Comparison of ENCODE assay signal across 9 mouse cellular contexts in the genomic region with DNA sequence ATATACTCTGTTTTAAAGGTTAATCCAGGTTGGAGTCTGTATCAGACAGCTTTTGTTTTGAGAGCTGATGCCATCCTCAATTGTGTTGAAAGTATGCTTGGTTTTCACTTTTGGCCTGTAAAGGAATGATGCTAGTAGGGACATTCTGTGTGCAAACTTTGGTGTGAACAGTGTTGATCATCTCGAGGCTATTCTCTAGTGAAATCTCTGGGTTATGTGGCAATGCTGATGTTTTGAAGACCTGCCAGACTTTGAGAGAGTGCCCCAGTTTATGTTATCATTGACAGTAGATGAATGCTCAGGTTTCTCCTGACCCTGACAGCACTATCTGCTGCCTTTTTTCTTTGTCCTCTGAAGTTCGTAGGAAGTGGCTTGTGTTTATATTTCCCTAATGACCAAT. TPM values are rescaled to one million over a fixed set of nuclear protein-coding genes. Genes with fewer than 3 reads are reported as not detected.
DNase-seq lines count a peak whose midpoint lies in the region; ATAC-seq and TF ChIP-seq lines count a peak whose summit lies in the region.
"Had no signal": no experiment of that assay in that cellular context is flagged by ENCODE, and none has a peak within 500 bp of the region (broad histone marks: within the 10 kb centered on the region; RNA-seq: fewer than 3 reads in every experiment).

No protein-coding gene starts in this region.

- ATAC-seq in forebrain, embryonic 16.5 days = no peak
- ATAC-seq in liver, embryonic 16.5 days (ENCODE audit: low read depth) = no peak

- no peak overlapping the region for H3K27ac ChIP-seq in heart, adult 2 months
- no peak overlapping the region for H3K27ac ChIP-seq in forebrain, embryonic 16.5 days (ENCODE audit: low read length)
- H3K27ac ChIP-seq in liver, embryonic 16.5 days (ENCODE audit: low read length) = no peak overlapping the region

- H3K79me2 ChIP-seq in heart, adult 2 months (replicated peaks; ENCODE audit: control insufficient read depth, insufficient read depth, low read length) = 0 out of 2 replicates have a peak, but pooled peaks cover 3% of the 10 kb centered on the region

- H3K27me3 ChIP-seq in heart, adult 2 months (ENCODE audit: control insufficient read depth, insufficient read depth, low read length) = no peaks in the 10 kb centered on the region
- no peaks in the 10 kb centered on the region for H3K27me3 ChIP-seq in E14TG2a.4 (ENCODE audit: insufficient read depth, low read length)
- H3K27me3 ChIP-seq in forebrain, embryonic 16.5 days (replicated peaks; ENCODE audit: control insufficient read depth, insufficient read depth, low read length) = no peaks in the 10 kb centered on the region
- H3K27me3 ChIP-seq in liver, embryonic 16.5 days (ENCODE audit: control insufficient read depth, insufficient read depth, low read depth, low read length) = no peaks in the 10 kb centered on the region

- no peak overlapping the region for H3K9ac ChIP-seq in heart, adult 2 months (ENCODE audit: low read depth, low read length)
- H3K9ac ChIP-seq in forebrain, embryonic 16.5 days (replicated peaks; ENCODE audit: low read depth, low read length) = no peak overlapping the region
- H3K9ac ChIP-seq in liver, embryonic 16.5 days (ENCODE audit: low read depth, low read length) = no peak overlapping the region

- peaks cover 3% of the 10 kb centered on the region; the same call in 1 of the 2 replicates for H3K4me1 ChIP-seq in heart, adult 2 months (ENCODE audit: control insufficient read depth, insufficient read depth, low read length)
- H3K4me1 ChIP-seq in E14TG2a.4 (replicated peaks; ENCODE audit: low read depth, low read length) = peaks cover 53% of the 10 kb centered on the region
- peaks cover 17% of the 10 kb centered on the region for H3K4me1 ChIP-seq in forebrain, embryonic 16.5 days (replicated peaks; ENCODE audit: control insufficient read depth, insufficient read depth, low read length)
- H3K4me1 ChIP-seq in liver, embryonic 16.5 days (ENCODE audit: control insufficient read depth, low read depth, low read length) = peaks cover 45% of the 10 kb centered on the region

- no peak for TF ChIP-seq POLR2A in heart, adult 2 months (IDR thresholded peaks at IDR 0.05; ENCODE audit: insufficient read depth, low read depth, low read length)

- no peak for TF ChIP-seq EP300 in heart, adult 2 months (IDR thresholded peaks at IDR 0.05; ENCODE audit: insufficient read depth, low read depth, low read length)

- intact Hi-C loops in heart, adult 2 months (cut with DNase I) = loop anchor here (2.0 kb wide), 1 partner anchor 88 kb away; the partner anchor contains the start of genes Aldh6a1 and Lin52

- peak overlapping the region; percentile 93 for H3K4me2 ChIP-seq in forebrain, embryonic 16.5 days (ENCODE audit: low read length)
- peak overlapping the region; percentile 79 for H3K4me2 ChIP-seq in liver, embryonic 16.5 days (ENCODE audit: low read depth, low read length)

- H3K4me3 ChIP-seq in heart, adult 2 months = peak overlapping the region; percentile 94; the same call in 1 of the 2 replicates
- H3K4me3 ChIP-seq in E14TG2a.4 (replicated peaks; ENCODE audit: low read length) = peak overlapping the region; percentile 100
- no peak overlapping the region for H3K4me3 ChIP-seq in forebrain, embryonic 16.5 days (replicated peaks; ENCODE audit: low read length)
- H3K4me3 ChIP-seq in liver, embryonic 16.5 days (ENCODE audit: low read depth, low read length) = peak overlapping the region; percentile 85

- no peaks in the 10 kb centered on the region for H3K36me3 ChIP-seq in heart, adult 2 months (ENCODE audit: control insufficient read depth, insufficient read depth, low read length)
- peaks cover 8% of the 10 kb centered on the region; the same call in 1 of the 2 replicates for H3K36me3 ChIP-seq in E14TG2a.4 (ENCODE audit: insufficient read depth, low read length)
- H3K36me3 ChIP-seq in forebrain, embryonic 16.5 days (ENCODE audit: control insufficient read depth, insufficient read depth) = peaks cover 8% of the 10 kb centered on the region
- peaks cover under 1% of the 10 kb centered on the region; the same call in 1 of the 2 replicates for H3K36me3 ChIP-seq in liver, embryonic 16.5 days (ENCODE audit: control insufficient read depth, insufficient read depth)

- WGBS in heart, adult 2 months = 22% methylated on average over 2 of the region's 2 CpGs
- WGBS in forebrain, embryonic 16.5 days = 76% methylated on average over 2 of the region's 2 CpGs
- 24% methylated on average over 2 of the region's 2 CpGs for WGBS in liver, embryonic 16.5 days (ENCODE audit: insufficient replicate concordance)

- TF ChIP-seq CTCF in heart, adult 2 months (IDR thresholded peaks at IDR 0.05) = no peak
- no peak for TF ChIP-seq CTCF in E14TG2a.4 (conservative IDR thresholded peaks at IDR 0.05; ENCODE audit: low read length)

- DNase-seq in heart, adult 2 months = no peak
- no peak for DNase-seq in heart, adult 11 months
- no peak for DNase-seq in right cerebral cortex, postnatal 4 days
- DNase-seq in spleen, postnatal 4 days (ENCODE audit: low spot score in 2 of 2) = no peak
- no peak for DNase-seq in layer of hippocampus, postnatal 14 days (ENCODE audit: low spot score in 2 of 2)
- DNase-seq: lung, postnatal 14 days had no signal

- no peaks in the 10 kb centered on the region for H3K9me3 ChIP-seq in E14TG2a.4 (ENCODE audit: low read length)
- no peaks in the 10 kb centered on the region for H3K9me3 ChIP-seq in forebrain, embryonic 16.5 days (ENCODE audit: control insufficient read depth, low read length)
- no peaks in the 10 kb centered on the region for H3K9me3 ChIP-seq in liver, embryonic 16.5 days (replicated peaks; ENCODE audit: control insufficient read depth, low read length)

RNA-seq across cellular contexts. Expression of gene Fam161b, which starts 1.2 kb away (rescaled TPM):
- 10 to 100 TPM in 1 of 2 experiments, 1 to 10 TPM in 1; 9.8 to 13.2 TPM for total RNA-seq in heart, adult 2 months (2021)
- polyA plus RNA-seq in heart, adult 2 months (2012; rRNA removed) = 4.1 and 6.8 TPM in 2 replicates
- polyA plus RNA-seq in forebrain, embryonic 16.5 days (2015; fragmentation: Nextera tagmentation; extraction: Ambion mirVana) = 15.5 and 15.6 TPM in 2 replicates
- polyA plus RNA-seq in liver, embryonic 16.5 days (2015; fragmentation: Nextera tagmentation; extraction: Ambion mirVana) = 1.0 and 1.3 TPM in 2 replicates
- total RNA-seq in layer of hippocampus, postnatal 14 days (2021) = 1 to 10 TPM; 9.6 to 9.7 TPM

RNA-seq across cellular contexts. Expression of gene Coq6, which starts 1.4 kb away (rescaled TPM):
- total RNA-seq in heart, adult 2 months (2021) = 100 to 1,000 TPM in 1 of 2 experiments, 10 to 100 TPM in 1; 91.8 to 102 TPM
- 104 and 119 TPM in 2 replicates for polyA plus RNA-seq in heart, adult 2 months (2012; rRNA removed)
- 49.1 and 49.9 TPM in 2 replicates for polyA plus RNA-seq in forebrain, embryonic 16.5 days (2015; fragmentation: Nextera tagmentation; extraction: Ambion mirVana)
- 22.3 and 23.6 TPM in 2 replicates for polyA plus RNA-seq in liver, embryonic 16.5 days (2015; fragmentation: Nextera tagmentation; extraction: Ambion mirVana)
- 10 to 100 TPM; 22.9 to 23.6 TPM for total RNA-seq in layer of hippocampus, postnatal 14 days (2021)

RNA-seq across cellular contexts. Expression of gene Entpd5, which starts 46.0 kb away (rescaled TPM):
- total RNA-seq in heart, adult 2 months (2021) = 10 to 100 TPM; 64.9 to 68.9 TPM
- polyA plus RNA-seq in heart, adult 2 months (2012; rRNA removed) = 38.6 and 88.3 TPM in 2 replicates
- 10.4 and 10.6 TPM in 2 replicates for polyA plus RNA-seq in forebrain, embryonic 16.5 days (2015; fragmentation: Nextera tagmentation; extraction: Ambion mirVana)
- 17.0 and 18.1 TPM in 2 replicates for polyA plus RNA-seq in liver, embryonic 16.5 days (2015; fragmentation: Nextera tagmentation; extraction: Ambion mirVana)
- 10 to 100 TPM; 24.9 to 26.3 TPM for total RNA-seq in layer of hippocampus, postnatal 14 days (2021)

RNA-seq across cellular contexts. Expression of gene Bbof1, which starts 46.0 kb away (rescaled TPM):
- 1 to 10 TPM; 1.7 to 2.0 TPM for total RNA-seq in heart, adult 2 months (2021)
- 0.31 and 0.59 TPM in 2 replicates for polyA plus RNA-seq in heart, adult 2 months (2012; rRNA removed)
- polyA plus RNA-seq in forebrain, embryonic 16.5 days (2015; fragmentation: Nextera tagmentation; extraction: Ambion mirVana) = 4.5 and 5.0 TPM in 2 replicates
- 0.31 and 0.36 TPM in 2 replicates for polyA plus RNA-seq in liver, embryonic 16.5 days (2015; fragmentation: Nextera tagmentation; extraction: Ambion mirVana)
- total RNA-seq in layer of hippocampus, postnatal 14 days (2021) = 1 to 10 TPM; 7.1 to 8.3 TPM

RNA-seq across cellular contexts. Expression of gene Zfp410, which starts 46.2 kb away (rescaled TPM):
- total RNA-seq in heart, adult 2 months (2021) = 10 to 100 TPM; 18.8 to 20.9 TPM
- polyA plus RNA-seq in heart, adult 2 months (2012; rRNA removed) = 18.4 and 30.3 TPM in 2 replicates
- polyA plus RNA-seq in forebrain, embryonic 16.5 days (2015; fragmentation: Nextera tagmentation; extraction: Ambion mirVana) = 87.9 and 97.7 TPM in 2 replicates
- polyA plus RNA-seq in liver, embryonic 16.5 days (2015; fragmentation: Nextera tagmentation; extraction: Ambion mirVana) = 32.3 and 36.2 TPM in 2 replicates
- total RNA-seq in layer of hippocampus, postnatal 14 days (2021) = 10 to 100 TPM; 35.9 to 39.0 TPM
